Mouse (Mus musculus) limb, embryonic 12.5 days (tissue): ENCODE measurements at regions not wholly inside any gene's neighbourhood (a gene's known extent, or its start where the extent isn't known, plus 50 kb on each side); places are given as distances from the start of the nearest gene placed in this dataset.

Source experiments
- ATAC-seq: fragments of 200-750 bp; cut with Nextera tagmentation; 2 replicates; pipeline ENCODE4 v1.8.0; 2017; ENCODE audit warnings: low read depth, moderate TSS enrichment; ENCODE audit not compliant: insufficient number of reproducible peaks, insufficient read depth, low FRiP score, low TSS enrichment
- H3K27ac ChIP-seq: fragments of 300-500 bp; sonication (generic); 2 replicates; pipeline ENCODE4 v1.5.1; 2016; ENCODE audit warnings: mild to moderate bottlenecking, moderate library complexity
- H3K27me3 ChIP-seq: fragments of 300-500 bp; sonication (generic); 2 replicates; pipeline ENCODE4 v1.6.1; 2016; ENCODE audit warnings: mild to moderate bottlenecking, moderate library complexity
- H3K36me3 ChIP-seq: fragments of 300-500 bp; sonication (generic); 2 replicates; pipeline ENCODE4 v1.6.1; 2016; ENCODE audit warnings: mild to moderate bottlenecking, moderate library complexity
- H3K4me1 ChIP-seq: fragments of 300-500 bp; sonication (generic); replicated peaks from 2 replicates; pipeline ENCODE4 v1.6.1; 2016
- H3K4me2 ChIP-seq: fragments of 300-500 bp; sonication (generic); 2 replicates; pipeline ENCODE4 v1.6.1; 2016; ENCODE audit warnings: mild to moderate bottlenecking, moderate library complexity
- H3K4me3 ChIP-seq: fragments of 300-500 bp; sonication (generic); replicated peaks from 2 replicates; pipeline ENCODE4 v1.5.1; 2016; ENCODE audit warnings: mild to moderate bottlenecking
- H3K9ac ChIP-seq: fragments of 300-500 bp; sonication (generic); replicated peaks from 2 replicates; pipeline ENCODE4 v1.6.1; 2016; ENCODE audit warnings: mild to moderate bottlenecking, moderate library complexity
- H3K9me3 ChIP-seq: fragments of 300-500 bp; sonication (generic); 2 replicates; pipeline ENCODE4 v1.6.1; 2016; ENCODE audit warnings: mild to moderate bottlenecking, moderate library complexity
- WGBS: fragments of 180-500 bp; shearing (Covaris S2); methylation state at CpG from one replicate; pipeline ENCODE4 v1.1.7; 2016; 5-methylcytosine and 5-hydroxymethylcytosine counted together

DNA sequence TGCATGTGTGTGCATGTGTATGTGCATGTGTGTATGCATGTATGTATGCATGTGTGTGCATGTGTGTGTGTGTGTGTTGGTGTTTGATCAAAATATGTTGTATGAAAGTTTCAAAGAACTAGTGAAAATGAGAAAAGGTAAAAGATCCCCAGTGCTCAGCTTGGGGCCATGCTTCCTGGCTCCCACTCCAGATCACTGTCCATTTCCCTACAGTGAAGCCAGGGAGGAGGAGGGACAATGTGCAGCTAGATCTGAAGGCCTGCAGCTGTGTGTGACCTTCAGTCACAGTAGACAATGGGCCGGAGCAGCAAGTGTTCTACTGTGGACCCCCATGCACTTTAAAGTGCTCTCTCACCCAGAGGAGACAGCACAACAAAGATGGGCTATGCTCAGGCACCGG is 525.1 kb downstream of the Vrk1 start:
- ATAC-seq, result no peak
- H3K4me3 ChIP-seq, result no peak overlapping the region
- peaks cover 2% of the 10 kb centered on the region; the same call in 1 of the 2 replicates for H3K4me1 ChIP-seq
- no peak overlapping the region for H3K9ac ChIP-seq
- H3K27ac ChIP-seq, result no peak overlapping the region
- no peaks in the 10 kb centered on the region for H3K36me3 ChIP-seq
- no peak overlapping the region for H3K4me2 ChIP-seq
- 64% methylated on average over 2 of the region's 2 CpGs for WGBS
- H3K9me3 ChIP-seq, result peaks cover 10% of the 10 kb centered on the region
- H3K27me3 ChIP-seq, result peaks cover 49% of the 10 kb centered on the region

DNA sequence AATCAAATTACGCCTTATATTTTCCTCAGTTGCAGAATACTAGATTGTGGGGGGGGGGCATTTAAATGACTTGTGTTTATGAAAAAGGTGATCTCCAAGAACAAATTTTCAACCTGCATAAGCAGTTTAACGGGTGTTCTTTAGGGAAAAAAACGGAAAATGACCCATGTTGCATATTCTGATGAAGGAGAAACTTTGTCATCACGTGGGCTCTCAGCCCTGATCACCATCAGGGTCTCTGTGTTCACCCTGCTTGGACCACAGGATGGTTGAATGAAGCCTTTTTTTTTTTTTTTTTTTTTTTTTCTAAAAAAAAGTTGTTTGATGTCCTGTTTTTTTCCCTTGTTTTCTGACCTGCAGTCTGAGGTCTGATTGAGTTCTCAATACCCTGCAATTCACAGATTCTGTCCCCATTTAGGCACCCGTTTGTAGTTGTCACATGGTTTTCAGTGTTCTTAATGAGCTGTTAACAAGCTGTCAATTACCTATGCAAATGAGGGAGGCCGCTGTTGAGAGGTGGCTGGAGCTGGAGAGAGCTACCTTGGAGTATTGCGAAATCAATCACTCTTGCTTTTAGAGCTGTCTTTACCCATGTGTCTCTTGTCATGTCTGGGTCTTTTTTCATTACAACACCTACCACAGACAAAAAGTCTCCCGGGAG is 525.7 kb downstream of the Vrk1 start:
- H3K4me1 ChIP-seq, result peaks cover 5% of the 10 kb centered on the region; the same call in 1 of the 2 replicates
- H3K27ac ChIP-seq, result no peak overlapping the region
- peaks cover 10% of the 10 kb centered on the region for H3K9me3 ChIP-seq
- H3K4me2 ChIP-seq, result no peak overlapping the region
- H3K27me3 ChIP-seq, result peaks cover 46% of the 10 kb centered on the region
- H3K36me3 ChIP-seq, result no peaks in the 10 kb centered on the region
- WGBS, result 23% methylated on average over 8 of the region's 8 CpGs
- no peak overlapping the region for H3K4me3 ChIP-seq
- no peak for ATAC-seq
- H3K9ac ChIP-seq, result no peak overlapping the region

DNA sequence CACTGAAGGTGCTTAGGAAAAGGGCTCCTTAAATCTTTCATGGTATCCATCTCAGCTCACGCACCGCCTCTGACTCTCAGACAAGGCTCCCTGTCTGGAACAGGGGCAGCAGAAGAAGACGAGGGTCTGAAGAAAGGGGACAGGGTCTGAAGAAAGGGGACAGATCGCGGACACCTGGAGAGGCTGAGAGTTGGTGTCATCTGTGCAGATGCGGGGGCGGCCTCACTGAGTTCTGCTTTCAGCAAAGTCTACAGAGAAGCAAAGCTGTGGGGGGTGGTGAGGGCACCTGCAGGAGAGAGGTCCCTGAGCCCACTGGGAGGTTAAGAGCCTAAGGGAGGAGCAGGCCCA is 526.2 kb downstream of the Vrk1 start:
- Histone ChIP-seq H3K4me1 (peaks cover 5% of the 10 kb centered on the region; the same call in 1 of the 2 replicates), H3K27ac (no peak overlapping the region), H3K4me2 (no peak overlapping the region), H3K4me3 (no peak overlapping the region), H3K36me3 (no peaks in the 10 kb centered on the region), H3K27me3 (peaks cover 42% of the 10 kb centered on the region), H3K9me3 (peaks cover 10% of the 10 kb centered on the region), H3K9ac (no peak overlapping the region)
- ATAC-seq, result no peak
- WGBS, result 4% methylated on average over 7 of the region's 7 CpGs

DNA sequence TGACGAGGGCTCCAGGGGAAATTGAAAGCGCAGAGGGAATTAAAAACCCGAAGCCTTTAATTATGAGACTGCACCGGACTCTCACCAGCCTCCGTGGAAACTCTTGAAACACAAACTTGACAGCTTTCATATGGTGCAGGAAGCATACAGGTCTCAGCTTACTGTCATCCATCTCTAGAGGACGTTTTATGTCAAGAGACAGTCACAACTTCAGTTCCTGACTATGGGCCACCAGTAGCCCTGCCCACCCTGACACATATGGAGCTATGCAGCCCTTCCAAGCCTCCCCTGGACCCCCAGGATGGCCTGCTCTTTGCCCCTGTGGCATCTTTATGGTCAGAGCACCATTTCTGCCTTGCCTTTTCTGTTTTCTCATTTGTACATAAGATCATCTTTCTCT is 530.0 kb downstream of the Vrk1 start:
- Histone ChIP-seq H3K27ac (no peak overlapping the region), H3K4me1 (peaks cover 8% of the 10 kb centered on the region), H3K27me3 (peaks cover 25% of the 10 kb centered on the region), H3K9ac (no peak overlapping the region), H3K9me3 (peaks cover 10% of the 10 kb centered on the region), H3K36me3 (no peaks in the 10 kb centered on the region), H3K4me3 (no peak overlapping the region), H3K4me2 (no peak overlapping the region)
- WGBS, result 40% methylated on average over 6 of the region's 6 CpGs
- no peak for ATAC-seq

DNA sequence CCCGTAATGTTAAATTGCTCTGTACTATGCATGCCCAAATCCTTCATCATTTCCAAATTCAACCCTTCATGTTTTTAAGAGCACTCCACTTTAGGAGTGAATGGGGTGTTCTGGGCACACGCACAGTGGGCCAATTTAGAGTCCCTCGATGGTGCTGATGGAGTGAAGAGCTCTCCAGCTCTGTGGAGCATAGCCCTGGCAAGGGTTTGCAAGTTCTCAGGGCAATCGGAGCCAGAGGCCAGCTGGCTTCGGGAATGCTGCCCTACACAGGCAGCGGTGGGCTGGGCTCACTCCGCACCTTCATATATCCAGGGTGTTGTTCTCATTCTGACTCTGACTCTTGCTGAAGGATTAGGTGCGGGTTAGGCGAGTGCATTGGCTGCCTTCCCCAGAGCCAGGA is 549.5 kb downstream of the Vrk1 start:
- no peak for ATAC-seq
- WGBS, result 83% methylated on average over 9 of the region's 9 CpGs
- H3K27me3 ChIP-seq, result no peaks in the 10 kb centered on the region
- H3K9ac ChIP-seq, result no peak overlapping the region
- no peaks in the 10 kb centered on the region for H3K4me1 ChIP-seq
- H3K36me3 ChIP-seq, result no peaks in the 10 kb centered on the region
- no peak overlapping the region for H3K27ac ChIP-seq
- H3K4me2 ChIP-seq, result no peak overlapping the region
- H3K9me3 ChIP-seq, result no peaks in the 10 kb centered on the region
- H3K4me3 ChIP-seq, result no peak overlapping the region

DNA sequence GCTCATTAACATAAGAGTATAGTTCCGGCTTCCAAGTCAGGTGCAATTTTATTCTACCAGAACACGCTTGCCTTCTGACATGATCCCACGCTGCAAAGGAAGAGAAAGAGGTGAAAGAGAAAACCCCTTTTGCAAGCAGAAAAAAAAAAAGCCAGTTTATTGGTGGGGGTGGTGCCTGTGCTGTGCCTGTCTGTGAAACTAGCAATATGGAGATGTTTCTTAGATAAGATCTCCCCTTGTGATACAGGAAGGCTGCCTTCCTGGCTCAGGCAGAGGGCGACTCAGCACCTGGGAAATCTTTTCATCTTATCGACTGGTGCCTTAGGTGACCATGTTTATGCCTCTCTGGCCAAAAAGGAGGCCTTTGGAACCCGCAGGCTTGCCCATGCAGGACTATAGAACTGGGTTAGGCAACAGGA is 555.2 kb downstream of the Vrk1 start:
- H3K27ac ChIP-seq, result no peak overlapping the region
- H3K9ac ChIP-seq, result no peak overlapping the region
- peaks cover 6% of the 10 kb centered on the region; the same call in 1 of the 2 replicates for H3K9me3 ChIP-seq
- H3K4me2 ChIP-seq, result no peak overlapping the region
- no peak overlapping the region for H3K4me3 ChIP-seq
- no peaks in the 10 kb centered on the region for H3K27me3 ChIP-seq
- H3K36me3 ChIP-seq, result no peaks in the 10 kb centered on the region
- 21% methylated on average over 6 of the region's 6 CpGs for WGBS
- H3K4me1 ChIP-seq, result 0 out of 2 replicates have a peak, but pooled peaks cover 3% of the 10 kb centered on the region
- ATAC-seq, result no peak

DNA sequence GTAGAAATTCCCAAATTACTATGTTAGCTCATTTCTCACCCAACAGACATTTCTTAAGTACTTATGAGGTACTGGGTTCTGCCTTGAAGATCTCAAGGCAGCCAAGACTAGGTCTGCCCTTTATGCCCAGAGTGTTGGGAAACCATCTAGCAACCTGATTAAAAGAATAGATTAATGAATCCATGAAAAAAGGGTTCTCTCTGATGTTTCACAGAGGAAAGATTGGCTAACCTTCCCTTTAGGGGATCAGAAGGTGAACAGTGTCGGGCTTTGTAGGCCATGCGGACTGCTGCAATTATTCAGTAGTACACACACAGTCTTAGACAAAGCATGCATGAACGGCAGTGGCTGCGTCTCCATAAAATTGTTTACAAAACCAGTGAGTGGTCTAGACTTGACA is 556.3 kb downstream of the Vrk1 start:
- H3K4me3 ChIP-seq, result no peak overlapping the region
- no peak for ATAC-seq

DNA sequence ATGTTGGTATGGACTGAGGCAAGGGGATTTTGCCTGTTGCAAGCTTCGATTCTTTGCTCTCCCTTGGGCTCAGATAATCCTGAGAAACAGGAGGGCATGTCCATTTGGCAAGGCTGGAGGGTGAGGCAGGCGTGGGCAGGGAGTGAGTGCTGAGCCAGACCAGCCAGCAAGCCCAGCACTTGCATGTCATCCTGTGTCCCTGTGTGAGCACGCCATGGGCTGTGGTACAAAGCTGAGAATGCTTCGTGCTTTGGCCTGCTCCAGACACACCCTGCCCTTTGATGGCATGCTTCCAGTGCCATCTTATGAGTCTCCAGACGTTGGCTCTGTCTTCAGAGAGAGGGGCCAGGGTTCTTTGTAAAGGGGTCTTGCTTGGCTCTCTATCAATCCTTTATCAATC is 557.1 kb downstream of the Vrk1 start:
- no peaks in the 10 kb centered on the region for H3K27me3 ChIP-seq
- H3K9ac ChIP-seq, result no peak overlapping the region
- ATAC-seq, result no peak
- no peaks in the 10 kb centered on the region for H3K36me3 ChIP-seq
- WGBS, result 82% methylated on average over 5 of the region's 5 CpGs
- H3K4me1 ChIP-seq, result 0 out of 2 replicates have a peak, but pooled peaks cover 3% of the 10 kb centered on the region
- H3K4me2 ChIP-seq, result no peak overlapping the region
- peaks cover 6% of the 10 kb centered on the region; the same call in 1 of the 2 replicates for H3K9me3 ChIP-seq
- H3K4me3 ChIP-seq, result no peak overlapping the region
- H3K27ac ChIP-seq, result no peak overlapping the region

More for the DNA sequence above, 556.3 kb downstream of the Vrk1 start:
- Histone ChIP-seq H3K4me2 (no peak overlapping the region), H3K9ac (no peak overlapping the region), H3K36me3 (no peaks in the 10 kb centered on the region), H3K27ac (no peak overlapping the region), H3K9me3 (peaks cover 6% of the 10 kb centered on the region; the same call in 1 of the 2 replicates), H3K27me3 (no peaks in the 10 kb centered on the region), H3K4me1 (0 out of 2 replicates have a peak, but pooled peaks cover 3% of the 10 kb centered on the region)
- WGBS, result 96% methylated on average over 4 of the region's 4 CpGs

DNA sequence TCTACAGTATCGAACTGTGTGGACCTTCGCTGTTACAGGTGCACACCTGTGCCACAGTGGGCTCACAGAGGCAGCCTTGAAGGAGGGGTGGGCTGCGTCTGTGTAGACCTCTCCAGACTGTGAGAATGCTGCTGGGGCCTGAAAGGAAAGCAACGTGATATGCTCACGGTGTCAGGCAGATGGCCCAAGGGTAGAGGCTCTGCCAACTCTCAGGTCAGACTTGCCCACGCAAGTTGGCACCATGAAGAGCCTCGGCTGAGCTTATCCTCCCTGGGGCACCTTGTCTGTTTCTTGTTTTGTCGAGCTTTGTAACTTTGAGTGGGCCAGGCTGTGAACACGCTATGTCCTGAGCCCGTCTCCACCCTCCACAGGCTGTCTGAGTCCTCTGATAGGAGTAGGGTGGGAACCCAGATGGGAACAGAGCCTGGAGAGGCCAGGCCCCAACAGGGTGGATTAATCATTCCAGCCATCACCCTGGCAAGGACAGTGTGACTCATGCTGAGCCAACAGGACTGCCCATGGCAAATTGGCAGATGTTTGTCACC is 558.6 kb downstream of the Vrk1 start:
- ATAC-seq, result no peak
- H3K4me2 ChIP-seq, result no peak overlapping the region
- H3K27ac ChIP-seq, result no peak overlapping the region
- H3K9me3 ChIP-seq, result peaks cover 6% of the 10 kb centered on the region; the same call in 1 of the 2 replicates
- H3K27me3 ChIP-seq, result no peaks in the 10 kb centered on the region
- no peaks in the 10 kb centered on the region for H3K36me3 ChIP-seq
- H3K4me1 ChIP-seq, result 0 out of 2 replicates have a peak, but pooled peaks cover 3% of the 10 kb centered on the region
- no peak overlapping the region for H3K4me3 ChIP-seq
- H3K9ac ChIP-seq, result no peak overlapping the region
- WGBS, result 82% methylated on average over 10 of the region's 10 CpGs

DNA sequence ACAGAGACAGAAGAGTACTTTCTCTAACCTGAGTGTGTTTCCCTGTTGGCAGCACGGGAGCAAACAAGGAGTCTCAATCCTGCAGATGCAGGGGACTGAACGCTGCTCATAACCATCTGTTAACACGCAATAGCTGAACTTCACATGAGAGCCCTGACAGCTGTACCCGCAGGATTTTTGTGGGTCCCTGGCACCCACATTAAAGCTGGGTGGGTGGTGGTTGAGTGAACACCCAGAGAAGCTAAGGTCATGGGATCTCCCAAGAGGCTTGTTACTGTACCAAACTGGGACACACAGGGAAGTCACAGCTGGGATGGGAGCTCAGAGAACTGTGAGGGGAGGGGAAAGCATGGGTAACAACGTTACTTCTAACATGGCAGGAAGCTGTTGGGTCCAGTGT is 562.9 kb downstream of the Vrk1 start:
- no peak overlapping the region for H3K27ac ChIP-seq
- no peaks in the 10 kb centered on the region for H3K9me3 ChIP-seq
- 83% methylated on average over 5 of the region's 5 CpGs for WGBS
- no peak overlapping the region for H3K4me3 ChIP-seq
- no peak for ATAC-seq
- no peak overlapping the region for H3K4me2 ChIP-seq
- no peaks in the 10 kb centered on the region for H3K4me1 ChIP-seq
- no peaks in the 10 kb centered on the region for H3K27me3 ChIP-seq
- no peaks in the 10 kb centered on the region for H3K36me3 ChIP-seq
- no peak overlapping the region for H3K9ac ChIP-seq

DNA sequence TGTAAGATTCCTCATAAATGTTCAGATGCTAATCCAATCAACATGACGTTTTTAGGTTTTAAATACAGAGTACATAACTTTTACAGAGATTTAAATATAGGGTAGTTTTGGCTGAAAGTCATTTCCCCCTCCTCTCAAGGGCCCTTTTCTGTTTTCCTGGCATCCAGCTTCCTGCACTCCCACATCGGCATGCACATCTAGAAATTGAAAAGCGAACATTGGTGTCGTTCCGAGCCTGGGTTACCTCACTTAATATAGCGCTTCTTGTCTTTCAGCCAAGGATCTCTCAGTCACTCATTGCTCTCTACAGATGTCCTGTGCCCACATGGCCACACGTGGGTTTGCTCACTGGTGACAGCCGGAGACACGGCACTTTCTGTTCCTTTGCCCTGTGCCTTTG is 572.7 kb downstream of the Vrk1 start:
- Histone ChIP-seq H3K9ac (no peak overlapping the region), H3K4me1 (no peaks in the 10 kb centered on the region), H3K4me3 (no peak overlapping the region), H3K27ac (no peak overlapping the region), H3K4me2 (no peak overlapping the region), H3K9me3 (no peaks in the 10 kb centered on the region), H3K27me3 (no peaks in the 10 kb centered on the region; the same call in 1 of the 2 replicates), H3K36me3 (no peaks in the 10 kb centered on the region)
- WGBS, result 59% methylated on average over 9 of the region's 9 CpGs
- no peak for ATAC-seq

DNA sequence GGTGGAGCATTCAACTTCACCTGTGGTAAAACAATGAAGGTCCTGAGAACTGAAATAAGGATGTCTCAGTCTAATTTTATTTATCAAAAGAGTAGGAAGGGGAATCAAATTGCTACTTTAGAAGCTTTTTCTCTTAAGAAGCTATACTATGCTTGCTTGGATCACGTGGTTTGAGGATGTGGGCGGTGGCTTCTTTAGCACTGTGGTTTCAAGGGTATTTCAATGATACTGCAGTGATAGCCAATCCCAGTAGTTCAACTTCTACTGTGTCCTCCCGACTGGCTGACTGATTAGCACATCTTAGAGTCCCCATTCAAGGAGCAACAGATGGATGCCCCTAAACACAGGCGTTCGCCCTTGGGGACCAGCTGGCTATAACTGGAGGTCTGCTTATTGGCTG is 575.6 kb downstream of the Vrk1 start:
- Histone ChIP-seq H3K9ac (no peak overlapping the region), H3K4me2 (no peak overlapping the region), H3K9me3 (no peaks in the 10 kb centered on the region), H3K36me3 (no peaks in the 10 kb centered on the region), H3K4me3 (no peak overlapping the region), H3K27ac (no peak overlapping the region), H3K4me1 (no peaks in the 10 kb centered on the region), H3K27me3 (no peaks in the 10 kb centered on the region; the same call in 1 of the 2 replicates)
- 90% methylated on average over 5 of the region's 5 CpGs for WGBS
- ATAC-seq, result no peak
